Comparison of ENCODE assay signal across 9 mouse cellular contexts in genomic region chrX:157731658-157732314, GRCm38 (mm10). TPM values are rescaled to one million over a fixed set of nuclear protein-coding genes. Genes with fewer than 3 reads are reported as not detected.
DNase-seq lines count a peak whose midpoint lies in the region; ATAC-seq lines count a peak whose summit lies in the region.
"Had no signal": no experiment of that assay in that cellular context is flagged by ENCODE, and none has a peak within 500 bp of the region (broad histone marks: within the 10 kb centered on the region; RNA-seq: fewer than 3 reads in every experiment).

No protein-coding gene starts in this region.

- H3K36me3 ChIP-seq in forebrain, embryonic 12.5 days (replicated peaks): no peaks in the 10 kb centered on the region
- no peaks in the 10 kb centered on the region for H3K36me3 ChIP-seq in hindbrain, embryonic 13.5 days
- H3K36me3 ChIP-seq: liver, embryonic 15.5 days had no signal

- no peak overlapping the region for H3K27ac ChIP-seq in forebrain, embryonic 12.5 days
- no peak overlapping the region for H3K27ac ChIP-seq in hindbrain, embryonic 13.5 days
- H3K27ac ChIP-seq: liver, embryonic 15.5 days had no signal

- DNase-seq in MEL-GATA-1-ER (ENCODE audit: extremely low read depth, low read depth): peak; percentile 78
- peak; percentile 42 for DNase-seq in c-Kit-positive CD71-positive TER-119-negative erythroid progenitor cells, embryonic 14.5 days (ENCODE audit: low read depth)
- peak; percentile 57 to 59 for DNase-seq in layer of hippocampus, postnatal 36 days
- peak; percentile 39 for DNase-seq in lung, postnatal 25 days (ENCODE audit: low spot score)
- DNase-seq in retina, embryonic 14.5 days (ENCODE audit: low spot score): peak; percentile 82
- peak; percentile 25 to 64 for DNase-seq in urinary bladder, postnatal 4 days (ENCODE audit: low spot score in 2 of 2)

- no peak overlapping the region for H3K4me3 ChIP-seq in forebrain, embryonic 12.5 days (replicated peaks)
- no peak overlapping the region for H3K4me3 ChIP-seq in hindbrain, embryonic 13.5 days
- H3K4me3 ChIP-seq: liver, embryonic 15.5 days had no signal

- ATAC-seq in forebrain, embryonic 12.5 days (ENCODE audit: low FRiP score): peak; percentile 80
- ATAC-seq in hindbrain, embryonic 13.5 days (ENCODE audit: low FRiP score): peak; percentile 74; the same call in 1 of the 2 replicates

- no peak overlapping the region for H3K9ac ChIP-seq in forebrain, embryonic 12.5 days
- no peak overlapping the region for H3K9ac ChIP-seq in hindbrain, embryonic 13.5 days
- H3K9ac ChIP-seq: liver, embryonic 15.5 days had no signal

- 31% methylated on average over 9 of the region's 9 CpGs for WGBS in forebrain, embryonic 12.5 days
- 34% methylated on average over 9 of the region's 9 CpGs for WGBS in hindbrain, embryonic 13.5 days

- H3K4me1 ChIP-seq in forebrain, embryonic 12.5 days: no peaks in the 10 kb centered on the region
- H3K4me1 ChIP-seq in hindbrain, embryonic 13.5 days (replicated peaks): peaks cover 4% of the 10 kb centered on the region; the same call in 1 of the 2 replicates
- H3K4me1 ChIP-seq: liver, embryonic 15.5 days had no signal

- H3K4me2 ChIP-seq in forebrain, embryonic 12.5 days: peak overlapping the region; percentile 9; the same call in 1 of the 2 replicates
- H3K4me2 ChIP-seq in hindbrain, embryonic 13.5 days: no peak overlapping the region
- H3K4me2 ChIP-seq: liver, embryonic 15.5 days had no signal

- no peaks in the 10 kb centered on the region for H3K9me3 ChIP-seq in forebrain, embryonic 12.5 days
- no peaks in the 10 kb centered on the region for H3K9me3 ChIP-seq in hindbrain, embryonic 13.5 days
- H3K9me3 ChIP-seq: liver, embryonic 15.5 days had no signal

- peaks cover 18% of the 10 kb centered on the region for H3K27me3 ChIP-seq in forebrain, embryonic 12.5 days
- H3K27me3 ChIP-seq in hindbrain, embryonic 13.5 days: 0 out of 2 replicates have a peak, but pooled peaks cover 4% of the 10 kb centered on the region
- H3K27me3 ChIP-seq: liver, embryonic 15.5 days had no signal

RNA-seq across cellular contexts. Expression of gene Smpx, which starts 33.1 kb away (rescaled TPM):
- polyA plus RNA-seq in forebrain, embryonic 12.5 days (2016; fragmentation: Nextera tagmentation; extraction: Ambion mirVana): not detected in 2 replicates
- 0.64 and 1.5 TPM in 2 replicates for polyA plus RNA-seq in hindbrain, embryonic 13.5 days (2015; fragmentation: Nextera tagmentation; extraction: Ambion mirVana)
- total RNA-seq in layer of hippocampus, postnatal 36 days (2021): not detected
